Comparison of ENCODE assay signal across 14 mouse cellular contexts in the genomic region with DNA sequence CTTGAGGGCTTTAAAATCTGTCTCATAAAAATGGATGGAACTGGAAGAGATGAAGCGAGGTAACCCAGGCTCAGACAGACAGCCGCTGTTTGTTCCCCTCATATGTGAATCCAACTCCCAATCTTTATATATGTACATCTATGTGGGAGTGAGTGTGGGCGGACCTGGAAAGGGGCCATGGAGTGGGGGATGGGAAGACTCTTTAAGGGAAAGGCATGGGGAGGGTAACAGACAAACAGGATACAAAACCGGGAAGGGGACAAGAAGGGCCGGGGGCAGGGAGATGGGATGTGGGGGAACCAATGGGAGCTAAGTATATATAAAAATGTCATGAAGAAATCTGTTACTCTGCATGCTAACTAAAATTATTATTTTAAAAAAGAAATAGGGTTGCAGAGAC. TPM values are rescaled to one million over a fixed set of nuclear protein-coding genes. Genes with fewer than 3 reads are reported as not detected.
DNase-seq lines count a peak whose midpoint lies in the region; ATAC-seq lines count a peak whose summit lies in the region.
"Had no signal": no experiment of that assay in that cellular context is flagged by ENCODE, and none has a peak within 500 bp of the region (broad histone marks: within the 10 kb centered on the region; RNA-seq: fewer than 3 reads in every experiment).

No protein-coding gene starts in this region.

- intact Hi-C loops in left cerebral cortex, postnatal 36 days (cut with DNase I), result no loop called here

- H3K4me3 ChIP-seq in kidney, embryonic 14.5 days (ENCODE audit: low read length), result no peak overlapping the region
- H3K4me3 ChIP-seq in midbrain, embryonic 11.5 days (ENCODE audit: low read depth, low read length), result no peak overlapping the region
- H3K4me3 ChIP-seq in midbrain, embryonic 16.5 days (ENCODE audit: low read depth, low read length), result no peak overlapping the region
- H3K4me3 ChIP-seq: limb, embryonic 12.5 days; neural tube, embryonic 12.5 days had no signal

- no peaks in the 10 kb centered on the region for H3K9me3 ChIP-seq in kidney, embryonic 14.5 days (ENCODE audit: control insufficient read depth, low read length)
- no peaks in the 10 kb centered on the region for H3K9me3 ChIP-seq in midbrain, embryonic 11.5 days (ENCODE audit: control insufficient read depth, low read length)
- H3K9me3 ChIP-seq in midbrain, embryonic 16.5 days (replicated peaks; ENCODE audit: control insufficient read depth, low read length, poor library complexity, severe bottlenecking), result no peaks in the 10 kb centered on the region
- H3K9me3 ChIP-seq: limb, embryonic 12.5 days; neural tube, embryonic 12.5 days had no signal

- DNase-seq in kidney, postnatal 10 days, result peak; percentile 39
- DNase-seq in midbrain, embryonic 11.5 days (ENCODE audit: low spot score, missing footprints), result peak; percentile 35
- peak; percentile 29 to 36 for DNase-seq in left cerebral cortex, postnatal 36 days (ENCODE audit: low spot score in 2 of 2)
- no peak for DNase-seq in adipocyte (ENCODE audit: low spot score)
- DNase-seq in adrenal gland, postnatal 36 days, result no peak
- DNase-seq: kidney, adult 8-10 months; thymus, adult 2 months had no signal

- WGBS in kidney, embryonic 14.5 days, result 41% methylated on average over 5 of the region's 5 CpGs
- 81% methylated on average over 5 of the region's 5 CpGs for WGBS in midbrain, embryonic 11.5 days
- WGBS in midbrain, embryonic 16.5 days, result 75% methylated on average over 5 of the region's 5 CpGs

- no peak overlapping the region for H3K27ac ChIP-seq in kidney, embryonic 14.5 days (ENCODE audit: low read depth, low read length)
- no peak overlapping the region for H3K27ac ChIP-seq in midbrain, embryonic 11.5 days (ENCODE audit: low read depth, low read length)
- H3K27ac ChIP-seq in midbrain, embryonic 16.5 days (ENCODE audit: low read length), result no peak overlapping the region
- H3K27ac ChIP-seq: limb, embryonic 12.5 days; liver, embryonic 14.5 days; neural tube, embryonic 12.5 days had no signal

- no peaks in the 10 kb centered on the region for H3K36me3 ChIP-seq in kidney, embryonic 14.5 days (ENCODE audit: control insufficient read depth, insufficient read depth, low read length)
- no peaks in the 10 kb centered on the region for H3K36me3 ChIP-seq in midbrain, embryonic 11.5 days (ENCODE audit: control insufficient read depth, insufficient read depth, low read length)
- no peaks in the 10 kb centered on the region for H3K36me3 ChIP-seq in midbrain, embryonic 16.5 days (ENCODE audit: control insufficient read depth, insufficient read depth, low read length)
- H3K36me3 ChIP-seq: limb, embryonic 12.5 days; neural tube, embryonic 12.5 days had no signal

- no peak for ATAC-seq in kidney, embryonic 14.5 days (ENCODE audit: low FRiP score, low TSS enrichment)
- no peak for ATAC-seq in midbrain, embryonic 11.5 days (ENCODE audit: low FRiP score)
- no peak for ATAC-seq in midbrain, embryonic 16.5 days
- ATAC-seq: hindbrain, embryonic 16.5 days had no signal

- no peak overlapping the region for H3K4me2 ChIP-seq in kidney, embryonic 14.5 days (replicated peaks; ENCODE audit: low read depth, low read length)
- no peak overlapping the region for H3K4me2 ChIP-seq in midbrain, embryonic 11.5 days
- H3K4me2 ChIP-seq in midbrain, embryonic 16.5 days (ENCODE audit: low read length), result no peak overlapping the region
- H3K4me2 ChIP-seq: heart, embryonic 11.5 days; limb, embryonic 12.5 days; neural tube, embryonic 12.5 days had no signal

- peaks cover 9% of the 10 kb centered on the region; the same call in 1 of the 2 replicates for H3K4me1 ChIP-seq in kidney, embryonic 14.5 days (ENCODE audit: control insufficient read depth, insufficient read depth, low read length)
- no peaks in the 10 kb centered on the region for H3K4me1 ChIP-seq in midbrain, embryonic 11.5 days (ENCODE audit: control insufficient read depth, insufficient read depth, low read length)
- no peaks in the 10 kb centered on the region for H3K4me1 ChIP-seq in midbrain, embryonic 16.5 days (ENCODE audit: control insufficient read depth, insufficient read depth, low read length)
- H3K4me1 ChIP-seq: limb, embryonic 12.5 days; neural tube, embryonic 12.5 days had no signal

- H3K9ac ChIP-seq in kidney, embryonic 14.5 days (ENCODE audit: low read depth, low read length), result no peak overlapping the region
- no peak overlapping the region for H3K9ac ChIP-seq in midbrain, embryonic 11.5 days (ENCODE audit: low read length)
- no peak overlapping the region for H3K9ac ChIP-seq in midbrain, embryonic 16.5 days (ENCODE audit: low read depth, low read length)
- H3K9ac ChIP-seq: liver, embryonic 14.5 days; neural tube, embryonic 12.5 days had no signal

- no peaks in the 10 kb centered on the region for H3K27me3 ChIP-seq in kidney, embryonic 14.5 days (ENCODE audit: control insufficient read depth, insufficient read depth, low read length)
- H3K27me3 ChIP-seq in midbrain, embryonic 11.5 days (ENCODE audit: control insufficient read depth, insufficient read depth, low read length), result no peaks in the 10 kb centered on the region
- H3K27me3 ChIP-seq in midbrain, embryonic 16.5 days (ENCODE audit: control insufficient read depth, insufficient read depth, low read depth, low read length), result no peaks in the 10 kb centered on the region
- H3K27me3 ChIP-seq: limb, embryonic 12.5 days; neural tube, embryonic 12.5 days had no signal

RNA-seq across cellular contexts. Expression of gene Exog, which starts 52.2 kb away (rescaled TPM):
- polyA plus RNA-seq in kidney, embryonic 14.5 days (2014; fragmentation: Nextera tagmentation; extraction: Ambion mirVana), result 21.4 and 27.8 TPM in 2 replicates
- polyA plus RNA-seq in midbrain, embryonic 11.5 days (2014; fragmentation: Nextera tagmentation; extraction: Ambion mirVana), result 39.5 and 39.9 TPM in 2 replicates
- polyA plus RNA-seq in midbrain, embryonic 16.5 days (2015; fragmentation: Nextera tagmentation; extraction: Ambion mirVana), result 53.3 and 58.6 TPM in 2 replicates
- 10 to 100 TPM; 24.1 to 24.7 TPM for total RNA-seq in left cerebral cortex, postnatal 36 days (2021)
- 1 to 10 TPM; 3.3 to 4.7 TPM for total RNA-seq in adrenal gland, postnatal 36 days (2021)

Comparison
In these comparisons a context has a peak if more than half of its experiments do, and no peak if none do; other contexts are left out.
1. DNase-seq: peak in kidney, postnatal 10 days (single experiment), midbrain, embryonic 11.5 days (single experiment) and left cerebral cortex, postnatal 36 days (2 of 2); none in adipocyte (single experiment) and adrenal gland, postnatal 36 days (0 of 2).